Mouse (Mus musculus): Measurements from ENCODE around the gene Zcwpw1. TPM values are rescaled to one million over a fixed set of nuclear protein-coding genes. Genes with fewer than 3 reads are reported as not detected.
"Not testable (repeated sequence)": the region's sequence is repeated elsewhere in the genome, so short reads cannot be mapped to it uniquely, and the experiment has no call there.

Gene Zcwpw1
- polyA plus RNA-seq, 1 experiment from 2014 or later: 16.5 TPM

DNA sequence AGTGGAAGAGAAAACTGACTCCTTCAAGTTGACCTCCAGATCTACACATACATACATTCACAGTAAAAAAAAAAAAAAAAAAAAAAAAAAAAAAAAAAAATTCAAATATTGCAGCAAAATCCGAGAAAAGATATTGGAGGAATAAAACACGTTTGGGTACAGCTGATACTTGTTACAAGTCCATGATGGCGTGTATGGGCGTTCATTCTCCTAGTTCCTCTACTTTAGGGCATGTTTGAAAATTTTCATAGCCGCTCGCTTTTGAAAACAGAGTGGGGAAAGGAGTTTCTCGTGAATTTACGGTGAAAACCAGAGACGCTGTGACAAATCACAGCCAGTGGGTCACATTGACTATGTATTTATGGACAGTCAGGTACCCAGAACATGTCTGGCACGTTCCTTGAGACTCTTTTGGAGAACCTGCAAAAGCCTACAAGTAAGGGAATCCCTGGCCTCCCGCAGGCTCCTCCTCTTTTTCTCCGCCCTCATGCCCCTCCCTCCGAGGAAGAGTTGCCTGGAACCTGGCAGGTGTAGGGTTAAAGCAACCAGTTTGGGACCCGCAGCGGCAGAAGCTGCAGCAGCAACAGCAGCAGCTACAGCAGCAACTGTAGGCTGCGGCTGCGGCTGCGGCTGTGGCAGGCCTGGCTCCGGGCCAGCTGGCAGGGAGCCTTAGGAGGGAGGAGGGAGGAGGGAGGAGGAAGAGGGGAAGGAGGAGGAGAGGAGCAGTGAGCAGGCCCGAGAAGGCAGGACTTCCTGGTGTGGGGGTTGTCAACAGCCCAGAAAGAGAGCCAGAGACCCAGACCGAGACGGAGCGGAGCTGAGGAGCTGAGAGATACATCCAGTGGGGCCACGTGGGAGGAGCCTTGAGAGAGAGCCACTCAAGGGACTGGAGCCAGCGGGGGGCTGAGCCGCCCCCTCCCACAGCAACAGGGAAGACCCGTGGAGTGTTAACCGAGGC, 42.1 kb upstream of the Zcwpw1 start, which contains the start of gene Tsc22d4:
Tsc22d4 (plus strand) TSS at position 517 of the 958 bp plus-strand sequence.
- 2% methylated on average over 26 of the region's 28 CpGs for WGBS

DNA sequence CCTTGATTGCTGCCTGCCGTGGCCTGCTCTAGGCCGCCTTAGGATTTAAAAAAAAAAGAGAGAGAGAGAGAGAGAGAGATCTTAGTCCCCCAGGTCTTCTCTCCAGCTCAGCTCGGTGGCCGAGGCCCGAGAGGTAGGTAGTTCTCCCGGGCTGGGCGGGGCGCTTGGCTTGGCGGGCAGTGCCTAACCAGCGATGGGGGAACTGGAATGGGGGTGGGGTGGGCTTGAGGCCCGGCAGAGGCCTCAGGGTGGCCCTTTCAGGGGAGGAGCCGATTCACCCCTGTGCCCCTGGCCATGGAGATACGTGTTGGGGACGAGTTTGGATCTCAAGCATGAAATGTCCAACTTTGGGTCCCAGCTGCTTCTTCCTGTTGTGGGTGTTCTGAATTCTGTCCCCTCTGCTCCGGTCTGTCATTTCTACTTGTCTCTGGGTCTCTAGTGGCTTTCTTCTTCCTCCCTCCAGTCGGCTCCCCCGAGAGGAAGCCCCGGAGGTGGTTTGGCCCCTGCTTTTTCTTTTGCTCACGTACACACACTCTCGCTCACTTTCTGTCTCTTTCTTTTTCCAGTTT, 41.2 kb upstream of the Zcwpw1 start:
- Histone ChIP-seq H3K4me3 (ENCODE audit: low read depth, low read length) (peak overlapping the region; percentile 79), H3K4me1 (ENCODE audit: control insufficient read depth, insufficient read depth, low read length) (peaks cover 27% of the 10 kb centered on the region), H3K27me3 (replicated peaks; ENCODE audit: control insufficient read depth, insufficient read depth, low read length) (no peaks in the 10 kb centered on the region), H3K27ac (replicated peaks; ENCODE audit: low read depth, low read length) (peak overlapping the region; percentile 95), H3K4me2 (ENCODE audit: low read depth, low read length) (peak overlapping the region; percentile 96), H3K9ac (ENCODE audit: low read depth, low read length) (peak overlapping the region; percentile 84), H3K36me3 (ENCODE audit: control insufficient read depth, insufficient read depth, low read length) (peaks cover 16% of the 10 kb centered on the region), H3K9me3 (ENCODE audit: control insufficient read depth, low read length) (no peaks in the 10 kb centered on the region)
- peak; percentile 37; the same call in 1 of the 2 replicates for ATAC-seq (ENCODE audit: low read depth)
- WGBS: 0% methylated on average over 13 of the region's 20 CpGs
- DNase-seq (ENCODE audit: low spot score): peak; percentile 84

More for the DNA sequence above, 42.1 kb upstream of the Zcwpw1 start, which contains the start of gene Tsc22d4:
- no peaks in the 10 kb centered on the region for H3K9me3 ChIP-seq (ENCODE audit: control insufficient read depth, low read length)
- peak within 1 kb of the TSS; percentile 79 for H3K4me3 ChIP-seq (ENCODE audit: low read depth, low read length)
- H3K36me3 ChIP-seq (ENCODE audit: control insufficient read depth, insufficient read depth, low read length): peaks cover 9% of the 10 kb centered on the region
- H3K27ac ChIP-seq (replicated peaks; ENCODE audit: low read depth, low read length): peak within 1 kb of the TSS; percentile 95
- H3K4me2 ChIP-seq (ENCODE audit: low read depth, low read length): peak within 1 kb of the TSS; percentile 96
- H3K4me1 ChIP-seq (ENCODE audit: control insufficient read depth, insufficient read depth, low read length): peaks cover 27% of the 10 kb centered on the region
- no peaks in the 10 kb centered on the region for H3K27me3 ChIP-seq (replicated peaks; ENCODE audit: control insufficient read depth, insufficient read depth, low read length)
- ATAC-seq (ENCODE audit: low read depth) (peak; percentile 88), DNase-seq (ENCODE audit: low spot score) (peak; percentile 98)
- H3K9ac ChIP-seq (ENCODE audit: low read depth, low read length): peak within 1 kb of the TSS; percentile 84

DNA sequence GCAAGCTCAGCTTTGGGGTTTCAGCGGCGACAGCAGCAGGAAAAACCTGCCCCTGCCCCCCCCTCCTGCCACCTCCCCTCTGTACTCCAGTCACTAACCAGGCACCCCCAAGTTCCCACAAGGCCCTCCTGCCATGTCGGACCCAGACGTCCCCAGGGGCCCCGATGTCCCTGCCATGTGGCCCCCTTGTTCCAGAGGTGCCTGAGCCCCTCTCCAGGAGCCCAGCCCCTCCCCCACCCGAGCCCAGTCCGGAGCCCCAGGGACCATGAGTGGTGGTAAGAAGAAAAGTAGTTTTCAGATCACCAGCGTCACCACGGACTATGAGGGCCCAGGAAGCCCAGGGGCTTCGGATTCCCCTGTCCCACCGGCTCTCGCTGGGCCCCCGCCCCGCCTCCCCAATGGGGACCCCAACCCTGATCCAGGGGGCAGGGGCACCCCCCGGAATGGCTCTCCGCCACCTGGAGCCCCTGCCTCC, 40.7 kb upstream of the Zcwpw1 start:
- H3K4me1 ChIP-seq (ENCODE audit: control insufficient read depth, insufficient read depth, low read length): peaks cover 27% of the 10 kb centered on the region
- H3K36me3 ChIP-seq (ENCODE audit: control insufficient read depth, insufficient read depth, low read length): peaks cover 21% of the 10 kb centered on the region
- H3K27me3 ChIP-seq (replicated peaks; ENCODE audit: control insufficient read depth, insufficient read depth, low read length): no peaks in the 10 kb centered on the region
- no peaks in the 10 kb centered on the region for H3K9me3 ChIP-seq (ENCODE audit: control insufficient read depth, low read length)
- peak overlapping the region; percentile 84 for H3K9ac ChIP-seq (ENCODE audit: low read depth, low read length)
- peak overlapping the region; percentile 79 for H3K4me3 ChIP-seq (ENCODE audit: low read depth, low read length)
- WGBS: under 1% methylated on average over 14 of the region's 16 CpGs
- DNase-seq (ENCODE audit: low spot score) (no peak), ATAC-seq (ENCODE audit: low read depth) (no peak)
- H3K4me2 ChIP-seq (ENCODE audit: low read depth, low read length): peak overlapping the region; percentile 96
- peak overlapping the region; percentile 95 for H3K27ac ChIP-seq (replicated peaks; ENCODE audit: low read depth, low read length)

GRCm38 (mm10) chr5:137747326-137747961, 40.2 kb upstream of the Zcwpw1 start:
- Histone ChIP-seq H3K36me3 (ENCODE audit: control insufficient read depth, insufficient read depth, low read length) (peaks cover 27% of the 10 kb centered on the region), H3K4me2 (ENCODE audit: low read depth, low read length) (peak overlapping the region; percentile 96), H3K4me1 (ENCODE audit: control insufficient read depth, insufficient read depth, low read length) (peaks cover 27% of the 10 kb centered on the region), H3K9me3 (ENCODE audit: control insufficient read depth, low read length) (no peaks in the 10 kb centered on the region), H3K4me3 (ENCODE audit: low read depth, low read length) (peak overlapping the region; percentile 79), H3K27ac (replicated peaks; ENCODE audit: low read depth, low read length) (peak overlapping the region; percentile 95), H3K9ac (ENCODE audit: low read depth, low read length) (peak overlapping the region; percentile 84), H3K27me3 (replicated peaks; ENCODE audit: control insufficient read depth, insufficient read depth, low read length) (no peaks in the 10 kb centered on the region)
- DNase-seq (ENCODE audit: low spot score): no peak
- 7% methylated on average over 17 of the region's 26 CpGs for WGBS
- ATAC-seq (ENCODE audit: low read depth): no peak

GRCm38 (mm10) chr5:137748130-137748770, 39.3 kb upstream of the Zcwpw1 start:
- Histone ChIP-seq H3K4me3 (ENCODE audit: low read depth, low read length) (peak overlapping the region; percentile 79), H3K27ac (replicated peaks; ENCODE audit: low read depth, low read length) (0 out of 2 replicates have a peak overlapping the region, but pooled peaks have one; percentile 95), H3K27me3 (replicated peaks; ENCODE audit: control insufficient read depth, insufficient read depth, low read length) (no peaks in the 10 kb centered on the region), H3K4me2 (ENCODE audit: low read depth, low read length) (peak overlapping the region; percentile 96), H3K9ac (ENCODE audit: low read depth, low read length) (peak overlapping the region; percentile 84), H3K9me3 (ENCODE audit: control insufficient read depth, low read length) (no peaks in the 10 kb centered on the region), H3K36me3 (ENCODE audit: control insufficient read depth, insufficient read depth, low read length) (peaks cover 33% of the 10 kb centered on the region), H3K4me1 (ENCODE audit: control insufficient read depth, insufficient read depth, low read length) (peaks cover 27% of the 10 kb centered on the region)
- DNase-seq (ENCODE audit: low spot score) (peak; percentile 48), ATAC-seq (ENCODE audit: low read depth) (no peak)
- 23% methylated on average over 5 of the region's 5 CpGs for WGBS

DNA sequence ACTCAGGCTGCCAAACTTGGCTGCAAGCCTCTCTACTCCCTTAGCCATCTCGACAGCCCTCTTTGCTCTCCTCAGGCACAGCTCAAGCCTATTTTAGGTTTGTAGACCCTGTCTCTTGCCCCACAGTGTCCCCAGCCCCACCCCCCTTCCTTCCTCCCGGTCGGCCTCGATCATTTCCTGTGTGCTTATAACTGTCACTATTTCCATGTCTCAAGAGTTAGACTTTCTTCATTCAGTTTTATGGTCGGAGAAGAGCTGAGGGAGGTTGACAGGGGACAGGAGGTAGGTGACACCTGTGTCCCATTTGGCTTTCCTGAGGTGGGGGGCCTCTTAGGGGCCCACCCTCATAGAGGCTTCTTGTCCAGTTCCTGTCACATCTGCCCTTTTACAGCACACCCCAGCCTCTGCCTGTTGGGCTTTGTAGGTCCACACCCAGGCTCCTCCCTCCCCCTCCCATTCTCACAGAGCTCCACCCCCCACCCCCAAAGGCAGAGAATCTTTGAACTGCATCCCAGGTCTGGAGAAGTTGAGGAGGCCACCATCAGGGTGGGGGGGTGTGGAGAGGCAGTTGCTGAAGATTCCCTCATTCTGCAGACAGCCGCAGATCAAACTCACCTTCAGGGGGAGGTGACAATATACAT, 38.3 kb upstream of the Zcwpw1 start:
- Histone ChIP-seq H3K4me1 (ENCODE audit: control insufficient read depth, insufficient read depth, low read length) (peaks cover 27% of the 10 kb centered on the region), H3K9ac (ENCODE audit: low read depth, low read length) (peak overlapping the region; percentile 46), H3K27me3 (replicated peaks; ENCODE audit: control insufficient read depth, insufficient read depth, low read length) (no peaks in the 10 kb centered on the region), H3K9me3 (ENCODE audit: control insufficient read depth, low read length) (no peaks in the 10 kb centered on the region), H3K4me2 (ENCODE audit: low read depth, low read length) (peak overlapping the region; percentile 96), H3K4me3 (ENCODE audit: low read depth, low read length) (peak overlapping the region; percentile 79; the same call in 1 of the 2 replicates), H3K27ac (replicated peaks; ENCODE audit: low read depth, low read length) (no peak overlapping the region; the same call in 1 of the 2 replicates), H3K36me3 (ENCODE audit: control insufficient read depth, insufficient read depth, low read length) (peaks cover 44% of the 10 kb centered on the region)
- WGBS: 50% methylated on average over 6 of the region's 6 CpGs
- DNase-seq (ENCODE audit: low spot score) (no peak), ATAC-seq (ENCODE audit: low read depth) (no peak)

DNA sequence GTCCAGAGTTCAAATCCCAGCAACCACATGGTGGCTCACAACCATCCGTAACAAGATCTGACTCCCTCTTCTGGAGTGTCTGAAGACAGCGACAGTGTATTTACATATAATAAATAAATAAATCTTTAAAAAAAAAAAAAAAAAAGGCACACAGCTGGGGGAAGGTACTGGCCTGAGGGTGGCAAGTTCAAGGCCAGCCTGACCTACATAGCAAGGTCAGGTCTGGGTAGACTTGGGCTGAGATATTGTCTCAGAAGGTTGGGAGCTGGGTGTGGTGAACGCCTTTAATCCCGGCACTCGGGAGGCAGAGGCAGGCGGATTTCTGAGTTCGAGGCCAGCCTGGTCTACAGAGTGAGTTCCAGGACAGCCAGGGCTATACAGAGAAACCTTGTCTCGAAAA, 37.4 kb upstream of the Zcwpw1 start:
- H3K4me2 ChIP-seq (ENCODE audit: low read depth, low read length); DNase-seq (ENCODE audit: low spot score); H3K4me3 ChIP-seq (ENCODE audit: low read depth, low read length); H3K27me3 ChIP-seq (replicated peaks; ENCODE audit: control insufficient read depth, insufficient read depth, low read length); H3K27ac ChIP-seq (replicated peaks; ENCODE audit: low read depth, low read length); H3K9me3 ChIP-seq (ENCODE audit: control insufficient read depth, low read length); H3K9ac ChIP-seq (ENCODE audit: low read depth, low read length); ATAC-seq (ENCODE audit: low read depth): not testable (repeated sequence)
- peaks cover 49% of the 10 kb centered on the region for H3K36me3 ChIP-seq (ENCODE audit: control insufficient read depth, insufficient read depth, low read length)
- H3K4me1 ChIP-seq (ENCODE audit: control insufficient read depth, insufficient read depth, low read length): peaks cover 23% of the 10 kb centered on the region
- WGBS: 90% methylated on average over 5 of the region's 8 CpGs

Data from embryonic facial prominence, embryonic 14.5 days (tissue).